33 mouse cellular contexts compared by ENCODE assay signal in genomic region chr4:57185462-57185861, GRCm38 (mm10). TPM values are rescaled to one million over a fixed set of nuclear protein-coding genes. Genes with fewer than 3 reads are reported as not detected.
DNase-seq lines count a peak whose midpoint lies in the region; ATAC-seq and TF ChIP-seq lines count a peak whose summit lies in the region.
"Had no signal": no experiment of that assay in that cellular context is flagged by ENCODE, and none has a peak within 500 bp of the region (broad histone marks: within the 10 kb centered on the region; RNA-seq: fewer than 3 reads in every experiment).

No protein-coding gene starts in this region.

- H3K4me1 ChIP-seq in midbrain, embryonic 11.5 days (ENCODE audit: control insufficient read depth, insufficient read depth, low read length) = no peaks in the 10 kb centered on the region
- no peaks in the 10 kb centered on the region for H3K4me1 ChIP-seq in midbrain, embryonic 14.5 days (ENCODE audit: control insufficient read depth, insufficient read depth, low read length)
- H3K4me1 ChIP-seq in small intestine, adult 2 months (ENCODE audit: control insufficient read depth, insufficient read depth, insufficient read length, low read length) = peaks cover 5% of the 10 kb centered on the region
- H3K4me1 ChIP-seq: hindbrain, embryonic 15.5 days; liver, embryonic 12.5 days; megakaryocyte, embryonic 14.5 days; midbrain, embryonic 15.5 days; neural tube, embryonic 12.5 days had no signal

- no peak overlapping the region for H3K27ac ChIP-seq in midbrain, embryonic 11.5 days (ENCODE audit: low read depth, low read length)
- no peak overlapping the region for H3K27ac ChIP-seq in midbrain, embryonic 14.5 days (replicated peaks; ENCODE audit: low read depth, low read length)
- peak overlapping the region; percentile 39; the same call in 1 of the 2 replicates for H3K27ac ChIP-seq in small intestine, adult 2 months (ENCODE audit: insufficient read depth, low read depth, low read length)
- H3K27ac ChIP-seq: gastrocnemius, adult 2 months; hindbrain, embryonic 15.5 days; kidney, embryonic 15.5 days; liver, embryonic 12.5 days; midbrain, embryonic 15.5 days; neural tube, embryonic 12.5 days had no signal

- ATAC-seq in midbrain, embryonic 11.5 days (ENCODE audit: low FRiP score) = no peak
- no peak for ATAC-seq in midbrain, embryonic 14.5 days (ENCODE audit: low FRiP score, low TSS enrichment)
- ATAC-seq: forebrain, embryonic 16.5 days; liver, embryonic 12.5 days; liver, postnatal 0 days; lung, postnatal 0 days; midbrain, embryonic 15.5 days had no signal

- DNase-seq in embryo, embryonic 9.5 days (ENCODE audit: extremely low spot score) = peak; percentile 14
- no peak for DNase-seq in embryo, embryonic 10.5 days (ENCODE audit: low spot score)
- peak; percentile 51 for DNase-seq in midbrain, embryonic 11.5 days (ENCODE audit: low spot score, missing footprints)
- DNase-seq in midbrain, embryonic 14.5 days = no peak
- no peak for DNase-seq in lung, adult 18-20 months
- DNase-seq in adrenal gland, adult 18-20 months (ENCODE audit: low spot score in 2 of 2) = no peak
- DNase-seq in cerebellum, postnatal 36 days = no peak
- DNase-seq: adrenal gland, postnatal 10 days; cerebellum, adult 11 months; cerebellum, adult 9-10 months; gastrocnemius, adult 2 months; gastrocnemius, postnatal 36 days; heart, adult 18-20 months; kidney, adult 11 months; kidney, postnatal 36 days; layer of hippocampus, postnatal 36 days; left cerebral cortex, postnatal 4 days; liver, postnatal 0 days; lung, postnatal 4 days; right cerebral cortex, adult 18-20 months; thymus, postnatal 14 days had no signal

- H3K4me2 ChIP-seq in midbrain, embryonic 11.5 days = no peak overlapping the region
- no peak overlapping the region for H3K4me2 ChIP-seq in midbrain, embryonic 14.5 days (ENCODE audit: low read length)
- H3K4me2 ChIP-seq: heart, embryonic 11.5 days; hindbrain, embryonic 15.5 days; kidney, embryonic 15.5 days; liver, embryonic 12.5 days; midbrain, embryonic 15.5 days; neural tube, embryonic 12.5 days had no signal

- no peak overlapping the region for H3K9ac ChIP-seq in midbrain, embryonic 11.5 days (ENCODE audit: low read length)
- H3K9ac ChIP-seq in midbrain, embryonic 14.5 days (replicated peaks; ENCODE audit: low read length) = no peak overlapping the region
- H3K9ac ChIP-seq: hindbrain, embryonic 15.5 days; kidney, embryonic 15.5 days; liver, embryonic 12.5 days; liver, postnatal 0 days; midbrain, embryonic 15.5 days; neural tube, embryonic 12.5 days had no signal

- TF ChIP-seq POLR2A in small intestine, adult 2 months (IDR thresholded peaks at IDR 0.05; ENCODE audit: low read depth, low read length) = no peak

- 85% methylated on average over 8 of the region's 8 CpGs for WGBS in midbrain, embryonic 11.5 days
- 90% methylated on average over 8 of the region's 8 CpGs for WGBS in midbrain, embryonic 14.5 days
- 38% methylated on average over 8 of the region's 8 CpGs for WGBS in small intestine, adult 2 months

- no peaks in the 10 kb centered on the region for H3K27me3 ChIP-seq in midbrain, embryonic 11.5 days (ENCODE audit: control insufficient read depth, insufficient read depth, low read length)
- H3K27me3 ChIP-seq in midbrain, embryonic 14.5 days (ENCODE audit: control insufficient read depth, insufficient read depth, low read length) = no peaks in the 10 kb centered on the region
- no peaks in the 10 kb centered on the region for H3K27me3 ChIP-seq in small intestine, adult 2 months (ENCODE audit: control insufficient read depth, insufficient read depth, low read length)
- H3K27me3 ChIP-seq: CH12.LX; hindbrain, embryonic 15.5 days; kidney, embryonic 15.5 days; midbrain, embryonic 15.5 days; neural tube, embryonic 12.5 days had no signal

- no peak overlapping the region for H3K4me3 ChIP-seq in midbrain, embryonic 11.5 days (ENCODE audit: low read depth, low read length)
- H3K4me3 ChIP-seq in midbrain, embryonic 14.5 days (replicated peaks; ENCODE audit: low read depth, low read length) = no peak overlapping the region
- no peak overlapping the region for H3K4me3 ChIP-seq in small intestine, adult 2 months (ENCODE audit: low read depth, low read length)
- H3K4me3 ChIP-seq: gastrocnemius, adult 2 months; hindbrain, embryonic 15.5 days; kidney, embryonic 15.5 days; liver, embryonic 12.5 days; megakaryocyte, embryonic 14.5 days; midbrain, embryonic 15.5 days; myocyte; neural tube, embryonic 12.5 days had no signal

- no peaks in the 10 kb centered on the region for H3K9me3 ChIP-seq in midbrain, embryonic 11.5 days (ENCODE audit: control insufficient read depth, low read length)
- no peaks in the 10 kb centered on the region for H3K9me3 ChIP-seq in midbrain, embryonic 14.5 days (ENCODE audit: control insufficient read depth, low read length)
- H3K9me3 ChIP-seq: hindbrain, embryonic 15.5 days; kidney, embryonic 15.5 days; liver, embryonic 12.5 days; megakaryocyte, embryonic 14.5 days; midbrain, embryonic 15.5 days; neural tube, embryonic 12.5 days had no signal

- no peaks in the 10 kb centered on the region for H3K36me3 ChIP-seq in midbrain, embryonic 11.5 days (ENCODE audit: control insufficient read depth, insufficient read depth, low read length)
- no peaks in the 10 kb centered on the region for H3K36me3 ChIP-seq in midbrain, embryonic 14.5 days (ENCODE audit: control insufficient read depth, insufficient read depth, low read length)
- no peaks in the 10 kb centered on the region for H3K36me3 ChIP-seq in small intestine, adult 2 months (ENCODE audit: control insufficient read depth, insufficient read depth, low read length)
- H3K36me3 ChIP-seq: hindbrain, embryonic 15.5 days; kidney, embryonic 15.5 days; liver, embryonic 12.5 days; midbrain, embryonic 15.5 days; neural tube, embryonic 12.5 days had no signal

- TF ChIP-seq CTCF in small intestine, adult 2 months (IDR thresholded peaks at IDR 0.05; ENCODE audit: extremely low read depth, insufficient read length, insufficient replicate concordance, low read depth, low read length) = no peak

RNA-seq across cellular contexts. Expression of gene Epb41l4b, which starts 42.2 kb away (rescaled TPM):
- polyA plus RNA-seq in midbrain, embryonic 11.5 days (2014; fragmentation: Nextera tagmentation; extraction: Ambion mirVana) = 0.51 and 0.70 TPM in 2 replicates
- polyA plus RNA-seq in midbrain, embryonic 14.5 days (2014; fragmentation: Nextera tagmentation; extraction: Ambion mirVana) = 3.8 and 5.1 TPM in 2 replicates
- polyA plus RNA-seq in small intestine, adult 2 months (2012; rRNA removed) = 32.6 and 81.4 TPM in 2 replicates
- 1 to 10 TPM; 2.1 to 2.4 TPM for total RNA-seq in adrenal gland, adult 18-20 months (2021)

Comparison
In these comparisons a context has a peak if more than half of its experiments do, and no peak if none do; other contexts are left out.
1. DNase-seq: peak in embryo, embryonic 9.5 days (single experiment) and midbrain, embryonic 11.5 days (single experiment); none in embryo, embryonic 10.5 days (single experiment), midbrain, embryonic 14.5 days (single experiment), lung, adult 18-20 months (0 of 2), adrenal gland, adult 18-20 months (0 of 2) and cerebellum, postnatal 36 days (0 of 2).